Mouse (Mus musculus): ENCODE results near the gene A830005F24Rik.
"Not testable (repeated sequence)": the region's sequence is repeated elsewhere in the genome, so short reads cannot be mapped to it uniquely, and the experiment has no call there.

Gene A830005F24Rik

DNA sequence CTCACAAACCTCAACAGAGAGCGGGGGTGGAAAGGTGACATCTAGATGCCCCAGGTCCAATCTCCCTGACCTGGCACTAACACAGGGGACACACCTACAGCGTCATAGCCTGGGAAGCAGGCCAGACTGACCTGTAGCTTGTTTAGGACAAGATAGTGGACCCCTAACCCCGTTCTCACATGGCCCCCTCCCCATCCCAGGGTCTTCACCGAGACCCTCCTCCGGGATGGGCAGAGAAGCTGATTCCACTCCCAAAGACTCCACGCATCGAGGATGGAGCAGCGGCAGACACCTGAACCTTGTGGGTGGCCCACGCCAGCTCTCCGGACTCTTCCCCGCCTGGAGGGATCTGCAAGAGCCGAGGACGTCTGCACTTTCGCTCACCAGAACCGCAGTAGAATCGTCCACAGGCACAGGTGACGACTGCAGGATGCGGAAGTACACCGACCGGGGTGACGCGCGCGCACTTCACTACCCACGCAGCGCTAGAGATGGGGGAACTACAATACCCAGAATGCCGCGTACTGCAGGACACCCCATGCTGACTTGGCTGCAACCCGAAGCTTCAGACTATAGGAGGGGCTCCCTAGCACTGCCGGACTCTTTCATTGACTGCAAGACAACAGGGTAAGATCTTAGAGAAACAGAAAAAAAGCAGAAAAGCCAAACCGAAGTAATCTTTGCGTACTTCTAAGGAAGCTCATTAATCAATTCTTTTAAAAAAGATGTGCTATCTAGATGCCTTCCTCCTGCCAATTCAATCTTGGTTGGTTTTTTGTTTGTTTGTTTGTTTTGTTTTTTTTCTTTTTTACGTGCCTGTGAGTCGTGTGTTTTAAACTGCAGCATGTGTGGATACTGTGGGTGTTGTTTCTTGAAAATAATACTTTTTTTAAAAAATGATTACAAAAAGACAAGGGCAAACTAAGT lies at the start of gene A830005F24Rik, which contains the start of gene Zfp169:
Gene A830005F24Rik (plus strand): TSS at position 568 of the 927 bp plus-strand sequence.
Gene Zfp169 (minus strand): TSS at position 449 of the 927 bp plus-strand sequence.
- DNase-seq (ENCODE audit: low spot score) = peak; percentile 65

DNA sequence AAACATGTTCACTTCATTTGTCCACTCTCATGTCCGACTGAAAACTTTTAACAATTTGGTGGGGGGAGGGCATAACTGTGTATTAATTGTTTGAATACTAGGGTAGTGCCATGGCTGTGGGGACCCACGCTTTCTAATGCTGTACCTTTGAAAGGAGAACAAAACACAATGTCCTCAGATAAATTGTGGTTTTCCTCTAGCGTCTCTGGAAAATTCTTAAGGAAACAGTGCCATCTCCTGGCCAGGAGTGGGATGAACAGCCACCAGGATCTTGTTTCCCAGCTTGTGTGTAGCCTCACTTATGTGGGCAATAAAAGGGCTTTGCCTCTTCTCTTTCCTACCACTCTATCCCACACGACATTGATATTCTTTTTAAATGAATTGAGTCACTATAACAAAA lies 49.2 kb upstream of the A830005F24Rik start:
- peak; percentile 78 for DNase-seq (ENCODE audit: low spot score)

DNA sequence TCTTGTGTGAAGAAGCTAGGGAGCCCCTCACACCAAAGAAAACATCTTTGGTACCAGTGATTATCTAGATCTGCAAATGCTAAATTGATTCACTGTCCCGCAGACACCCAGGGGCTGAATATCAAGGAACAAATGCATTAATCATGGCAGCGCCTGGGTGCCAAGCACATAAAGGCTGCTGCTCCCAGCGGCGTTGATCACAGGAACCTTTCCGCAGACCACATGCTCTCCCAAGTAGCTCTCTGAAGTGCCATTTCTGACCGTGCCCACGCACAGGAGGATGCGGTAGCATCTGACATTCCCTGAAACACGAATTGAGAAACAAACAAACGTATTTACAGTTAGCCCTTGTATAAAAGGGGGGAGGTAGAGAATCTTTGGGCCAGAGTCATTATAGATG lies 47.2 kb upstream of the A830005F24Rik start:
- DNase-seq (ENCODE audit: low spot score) = no peak

DNA sequence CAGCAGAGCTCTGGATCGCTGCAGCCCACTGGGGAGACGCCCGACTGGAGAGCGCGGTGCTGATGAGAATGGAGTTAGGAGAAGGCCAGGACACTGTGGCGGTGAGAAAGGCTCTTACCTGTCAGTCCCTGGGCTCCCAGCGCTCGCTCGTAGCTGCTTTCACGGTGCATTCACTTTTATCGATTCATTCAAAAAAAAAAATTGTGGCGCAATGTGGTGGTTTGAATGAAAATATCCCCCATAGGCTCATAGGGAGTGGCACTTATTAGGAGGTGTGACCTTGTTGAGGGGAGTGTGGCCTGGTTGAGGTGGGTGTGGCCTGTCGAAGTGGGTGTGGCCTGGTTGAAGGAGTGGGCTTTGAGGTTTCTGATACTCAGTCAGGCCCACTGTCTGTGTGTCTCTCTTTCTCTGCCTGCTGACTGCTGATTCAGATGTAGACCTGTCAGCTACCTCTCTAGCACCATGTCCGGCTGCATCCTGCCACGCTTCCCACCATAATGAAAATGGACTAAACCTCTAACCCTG lies 44.7 kb upstream of the A830005F24Rik start:
- DNase-seq (ENCODE audit: low spot score) = no peak

DNA sequence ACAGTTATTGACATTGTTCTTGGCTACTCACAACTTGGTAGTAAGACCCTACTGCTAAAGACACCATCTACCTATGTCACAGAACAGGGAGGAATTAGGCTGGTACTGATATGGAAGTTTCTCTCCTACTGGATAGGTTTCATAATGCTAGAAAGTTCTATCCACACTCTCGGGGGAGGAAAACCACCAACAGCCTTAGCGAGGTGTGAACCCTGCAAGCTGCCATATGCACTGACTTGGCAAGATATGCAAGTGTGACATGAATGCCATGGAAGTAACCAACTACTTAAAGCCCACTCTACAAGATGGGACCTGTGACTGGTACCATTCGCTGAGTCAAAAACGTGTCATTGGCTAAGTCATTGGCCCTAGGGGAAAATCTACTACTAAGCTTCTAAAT lies 29.8 kb upstream of the A830005F24Rik start:
- DNase-seq (ENCODE audit: low spot score) = no peak

DNA sequence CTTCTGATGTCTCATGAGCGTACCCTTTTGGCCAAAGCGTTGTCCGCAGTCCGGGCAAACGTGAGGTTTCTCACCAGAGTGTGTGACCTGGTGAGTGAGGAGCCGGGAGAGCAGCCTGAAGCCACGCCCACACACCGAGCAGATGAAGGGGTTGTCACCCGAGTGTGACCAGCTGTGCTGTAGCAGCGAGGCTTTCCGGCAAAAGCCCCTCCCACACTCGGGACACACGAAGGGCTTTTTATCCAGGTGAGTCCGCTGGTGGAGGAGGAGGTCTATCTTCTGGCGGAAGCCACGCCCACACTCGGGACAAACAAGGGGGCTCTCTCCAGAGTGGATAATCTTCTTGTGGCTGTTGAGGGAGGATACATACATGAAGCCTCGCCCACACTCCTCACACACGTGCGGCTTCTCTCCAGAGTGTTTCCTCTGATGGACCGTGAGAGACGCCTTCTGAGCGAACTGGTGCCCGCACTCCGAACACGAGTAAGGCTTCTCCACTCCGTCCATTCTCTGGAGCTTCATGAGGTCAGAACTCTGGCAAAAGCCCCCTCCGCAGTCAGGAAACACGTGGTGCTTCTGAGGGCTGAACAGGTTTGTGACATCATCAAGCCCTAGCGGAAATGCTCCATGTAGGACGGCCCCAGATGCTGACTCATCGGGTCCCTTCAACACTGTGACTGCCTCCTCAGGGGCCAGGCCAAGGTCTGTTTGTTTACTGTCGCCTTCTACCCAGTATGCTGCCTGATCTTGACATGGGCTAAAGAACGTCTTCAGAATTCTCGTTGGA lies 22.8 kb upstream of the A830005F24Rik start:
- DNase-seq (ENCODE audit: low spot score) = no peak

DNA sequence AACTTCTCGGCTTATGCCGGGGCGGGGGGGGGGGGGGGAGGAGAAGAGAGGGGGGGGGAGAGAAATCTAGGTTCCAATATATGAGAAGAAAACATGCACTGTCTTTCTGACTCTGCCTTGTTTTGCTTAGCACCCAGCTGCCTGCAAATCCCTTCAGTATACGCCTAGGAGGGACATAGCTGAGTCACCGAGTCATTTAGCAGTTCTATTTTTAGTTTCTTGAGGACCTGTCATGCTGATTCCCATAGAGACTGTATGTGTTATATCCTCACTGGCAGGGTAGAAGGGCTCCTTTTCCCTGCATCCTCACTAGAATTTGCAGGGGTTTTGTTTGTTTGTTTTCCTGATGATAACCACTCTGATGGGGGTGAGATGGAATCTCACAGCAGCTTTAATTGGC lies 20.2 kb upstream of the A830005F24Rik start:
- DNase-seq (ENCODE audit: low spot score) = no peak

DNA sequence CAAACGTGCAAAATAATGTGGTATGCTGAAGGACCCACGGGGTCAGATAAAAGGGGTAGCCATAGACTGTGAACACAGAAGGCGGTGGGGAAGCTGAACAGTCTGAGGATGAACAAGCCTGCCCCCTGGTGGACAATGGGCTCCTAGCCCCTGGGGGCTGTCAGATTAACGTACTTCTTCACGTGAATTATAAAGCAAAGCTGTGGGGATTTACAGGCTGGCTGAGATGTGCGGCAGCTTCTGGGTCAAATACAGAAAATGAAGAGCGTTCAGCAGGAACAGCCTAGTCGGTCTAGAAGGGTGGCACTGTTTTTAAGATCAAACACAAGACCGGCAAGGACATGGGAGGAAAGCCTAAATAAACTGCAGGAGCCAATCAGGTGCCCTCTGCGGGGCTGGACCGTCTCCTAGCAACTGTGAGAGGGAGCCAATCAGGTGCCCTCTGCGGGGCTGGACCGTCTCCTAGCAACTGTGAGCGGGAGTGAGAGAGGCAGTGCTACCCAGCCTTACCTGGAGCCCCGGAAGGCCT lies 15.6 kb upstream of the A830005F24Rik start:
- DNase-seq (ENCODE audit: low spot score) = peak; percentile 45

DNA sequence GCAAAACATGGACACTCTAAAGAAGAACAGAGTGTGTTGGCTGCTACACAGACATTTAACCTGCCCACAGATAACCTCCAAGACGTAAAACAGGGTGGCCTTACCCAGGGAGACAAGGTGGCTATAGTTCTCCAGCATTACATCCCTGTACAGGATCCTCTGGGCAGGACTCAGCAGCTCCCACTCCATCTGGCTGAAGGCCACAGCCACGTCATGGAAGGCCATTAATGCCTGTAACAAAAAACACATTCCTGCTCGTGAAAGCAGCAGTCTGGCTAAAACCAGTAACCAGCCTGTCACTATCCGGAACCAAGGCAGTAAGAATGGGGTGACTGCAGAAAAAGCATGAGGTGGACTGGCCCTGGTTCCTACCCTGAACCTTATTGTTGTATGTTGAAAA lies 14.7 kb upstream of the A830005F24Rik start:
- peak; percentile 63 for DNase-seq (ENCODE audit: low spot score)

DNA sequence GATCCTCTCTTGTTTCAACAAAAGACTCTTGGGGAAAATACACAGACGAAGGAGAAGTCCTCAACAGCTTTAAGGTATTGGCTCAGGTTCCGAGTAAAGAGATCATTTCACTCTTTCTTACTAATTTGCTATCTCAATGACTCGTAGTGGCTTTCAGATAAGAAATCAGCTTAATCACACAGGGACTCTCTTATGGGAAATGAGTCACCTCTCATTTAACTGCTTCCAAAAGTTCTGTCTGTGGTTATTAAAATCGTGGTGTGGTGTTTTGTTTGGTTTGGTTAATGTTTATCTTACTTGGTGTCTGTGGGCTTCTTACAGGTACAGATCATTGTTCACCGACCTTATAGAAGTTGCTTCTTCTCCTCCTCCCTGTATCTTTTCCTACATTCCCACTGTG lies 10.9 kb upstream of the A830005F24Rik start:
- DNase-seq (ENCODE audit: low spot score) = no peak

DNA sequence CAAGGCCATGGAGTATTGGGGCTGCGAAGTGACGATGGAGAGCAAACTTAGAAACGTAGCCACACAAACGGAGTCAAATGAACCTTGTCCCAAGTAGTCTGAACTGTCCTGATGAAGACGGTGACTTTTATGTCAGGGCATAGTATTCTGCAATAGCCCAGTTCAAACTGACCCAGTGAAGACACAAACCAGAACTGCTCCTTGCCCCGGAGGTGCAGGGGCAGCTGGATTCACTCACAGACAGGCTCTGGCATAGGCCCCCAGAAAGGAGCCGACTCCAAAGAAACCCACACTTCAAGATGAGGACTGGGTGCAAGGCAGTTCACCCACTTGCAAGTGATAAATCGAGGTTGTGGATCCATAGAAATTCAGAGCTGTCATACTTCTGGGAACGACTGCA lies 4.7 kb upstream of the A830005F24Rik start:
- DNase-seq (ENCODE audit: low spot score) = no peak

DNA sequence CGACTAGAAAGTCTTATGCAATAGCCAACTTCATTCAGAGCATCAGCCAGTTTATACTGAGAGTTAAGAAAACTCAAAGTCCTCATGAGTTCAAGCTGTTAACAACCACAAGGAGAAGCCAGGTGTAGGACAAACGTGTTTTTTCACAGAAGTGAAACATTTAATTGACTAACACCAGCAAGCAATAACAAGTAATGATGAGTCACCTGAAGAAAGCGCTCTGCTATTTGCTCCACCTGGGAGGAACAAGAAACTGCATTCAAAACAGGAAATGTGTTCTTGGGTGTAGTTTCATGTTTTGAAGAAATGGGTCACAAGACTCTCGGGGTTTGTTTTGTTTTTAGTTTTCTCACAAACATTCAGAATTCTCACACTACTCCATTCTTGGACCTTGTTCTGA lies 2.5 kb downstream of the A830005F24Rik start:
- DNase-seq (ENCODE audit: low spot score) = no peak

DNA sequence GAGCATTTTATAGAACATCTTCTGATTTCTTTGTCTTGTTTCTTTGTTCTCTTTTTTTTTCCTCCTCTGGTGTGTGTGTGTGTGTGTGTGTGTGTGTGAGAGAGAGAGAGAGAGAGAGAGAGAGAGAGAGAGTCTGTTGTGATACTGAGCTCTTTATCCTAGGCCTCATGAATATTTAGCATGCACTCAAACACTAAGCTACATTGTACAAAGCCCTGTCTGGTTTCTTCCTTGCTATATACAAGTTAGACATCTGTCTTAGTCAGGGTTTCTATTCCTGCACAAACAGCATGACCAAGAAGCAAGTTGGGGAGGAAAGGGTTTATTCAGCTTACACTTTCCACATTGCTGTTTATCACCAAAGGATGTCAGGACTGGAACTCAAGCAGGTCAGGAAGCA lies 5.8 kb downstream of the A830005F24Rik start:
- DNase-seq (ENCODE audit: low spot score) = not testable (repeated sequence)

DNA sequence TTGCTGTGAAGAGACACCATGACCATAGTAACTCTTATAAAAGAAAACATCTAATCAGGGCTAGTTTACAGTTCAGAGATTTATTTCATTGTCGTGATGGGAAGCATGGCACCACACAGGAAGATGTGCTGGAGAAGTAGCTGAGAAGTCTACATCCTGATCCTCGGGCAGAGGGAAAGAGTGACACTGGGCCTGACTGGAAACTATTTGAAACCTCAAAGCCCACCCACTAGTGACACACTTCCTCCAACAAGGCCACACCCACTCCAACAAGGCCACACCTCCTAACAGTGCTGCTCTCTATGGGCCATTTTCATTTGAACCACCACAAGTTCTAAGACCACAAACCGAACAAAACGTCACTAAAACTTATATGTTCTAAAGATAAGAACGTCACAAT lies 12.4 kb downstream of the A830005F24Rik start:
- DNase-seq (ENCODE audit: low spot score) = no peak

DNA sequence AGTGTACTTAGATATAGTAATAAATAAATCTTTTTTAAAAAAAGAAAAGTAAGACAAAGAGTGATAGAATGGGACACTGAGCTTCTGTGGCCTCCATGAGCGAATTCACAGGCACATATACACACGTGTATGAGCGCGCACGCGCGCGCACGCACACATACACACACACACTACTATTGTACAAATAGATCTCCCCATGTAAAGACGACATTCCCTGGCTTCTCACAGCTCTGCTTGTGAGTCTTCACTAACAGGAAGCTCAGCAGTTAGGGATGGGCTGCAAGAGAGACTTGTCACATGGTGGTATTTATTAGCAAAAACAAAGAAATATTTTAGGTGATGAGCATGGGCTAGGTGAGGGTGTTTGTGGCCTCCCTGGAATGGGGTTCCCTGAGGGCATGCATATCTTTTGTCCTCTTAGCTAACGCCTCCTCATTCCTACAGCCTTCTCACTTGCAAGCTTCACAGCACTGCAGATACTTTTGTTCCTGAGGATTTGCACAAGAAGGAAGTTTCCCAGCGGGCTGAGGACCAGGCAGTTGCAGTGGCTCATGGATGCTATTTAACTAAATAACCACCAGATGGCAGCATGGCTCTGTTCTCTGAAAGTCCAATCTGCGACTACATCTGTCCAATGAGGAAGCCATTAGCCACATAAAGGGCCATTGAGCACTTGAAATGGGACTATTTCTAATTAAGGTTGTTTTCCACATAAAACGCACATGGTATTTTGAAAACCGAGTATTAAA lies 14.9 kb downstream of the A830005F24Rik start:
- peak; percentile 56 for DNase-seq (ENCODE audit: low spot score)

DNA sequence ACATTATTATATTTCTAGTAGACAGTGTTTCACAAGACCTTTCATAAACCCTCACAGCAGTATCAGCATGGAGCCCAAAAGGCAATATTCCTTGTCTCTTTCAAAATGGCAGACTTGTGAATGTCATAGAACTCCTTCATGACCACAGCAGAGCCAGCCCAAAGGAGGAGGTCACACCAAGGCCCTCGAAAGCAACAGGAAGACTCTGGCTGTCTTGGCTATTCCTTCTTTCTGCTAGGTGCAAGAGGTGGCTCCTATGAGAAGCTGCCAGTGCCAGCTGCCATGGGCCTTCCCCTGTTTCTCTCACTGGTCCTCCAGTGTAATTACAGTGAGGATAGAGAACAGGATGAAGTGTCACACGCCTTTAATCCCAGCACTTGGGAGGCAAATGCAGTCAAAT lies 15.7 kb downstream of the A830005F24Rik start:
- no peak for DNase-seq (ENCODE audit: low spot score)

DNA sequence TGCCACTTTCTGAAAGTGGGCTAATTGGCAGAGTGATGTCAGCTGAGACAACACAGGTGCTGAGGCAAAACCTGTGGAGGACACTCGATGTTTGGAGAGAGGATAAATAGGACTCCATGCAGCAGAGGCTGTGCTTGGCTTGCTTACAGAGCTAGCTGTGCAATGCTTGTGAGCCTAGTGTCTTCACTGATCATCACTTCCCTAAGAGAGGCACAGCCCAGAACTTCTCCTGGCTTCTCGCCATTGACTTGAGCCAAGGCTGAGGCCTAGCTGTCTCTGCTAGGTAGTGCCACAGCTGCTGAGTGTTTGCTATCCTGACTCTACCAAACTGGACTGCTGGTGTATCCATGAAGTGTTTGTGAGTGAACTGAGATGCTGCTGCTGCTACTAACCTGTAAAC lies 17.3 kb downstream of the A830005F24Rik start:
- peak; percentile 27 for DNase-seq (ENCODE audit: low spot score)

DNA sequence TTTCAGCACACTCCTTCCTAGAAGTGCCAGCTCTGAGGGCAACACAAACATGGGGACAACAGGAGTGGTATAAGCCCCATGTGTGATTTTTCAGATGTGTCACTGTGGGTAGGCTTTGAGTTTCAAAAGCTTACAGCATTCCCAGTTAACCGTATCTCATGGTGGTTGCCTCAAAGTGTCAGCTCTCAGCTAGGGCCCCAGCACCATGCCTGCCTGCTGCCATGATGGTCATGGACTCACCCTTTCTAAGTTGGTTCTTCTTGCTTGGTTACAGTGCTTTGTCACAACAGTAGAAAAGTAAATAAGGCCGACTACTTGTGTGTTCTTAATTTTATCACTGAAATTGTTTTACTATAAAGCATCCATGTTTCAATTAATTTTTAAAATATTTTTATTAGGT lies 18.1 kb downstream of the A830005F24Rik start:
- DNase-seq (ENCODE audit: low spot score) = no peak

DNA sequence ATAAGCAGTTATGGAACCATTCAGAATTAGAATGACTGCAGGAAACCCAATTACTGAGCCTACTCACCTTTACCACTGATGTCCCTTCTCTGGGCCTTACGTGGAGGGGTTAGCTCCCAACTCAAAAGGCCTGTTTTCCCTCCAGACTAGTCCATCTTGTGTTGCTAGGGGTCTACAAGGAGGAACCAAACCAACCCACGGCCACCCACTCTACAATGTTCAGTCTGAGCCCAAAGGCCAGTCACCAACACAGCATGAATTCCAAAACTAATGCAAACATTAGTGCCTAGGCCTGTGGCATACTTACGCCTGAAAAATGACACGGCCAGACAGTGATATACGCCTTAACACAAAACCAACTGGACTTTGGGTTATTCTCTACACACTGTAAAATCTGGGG lies 20.1 kb downstream of the A830005F24Rik start:
- DNase-seq (ENCODE audit: low spot score) = no peak

DNA sequence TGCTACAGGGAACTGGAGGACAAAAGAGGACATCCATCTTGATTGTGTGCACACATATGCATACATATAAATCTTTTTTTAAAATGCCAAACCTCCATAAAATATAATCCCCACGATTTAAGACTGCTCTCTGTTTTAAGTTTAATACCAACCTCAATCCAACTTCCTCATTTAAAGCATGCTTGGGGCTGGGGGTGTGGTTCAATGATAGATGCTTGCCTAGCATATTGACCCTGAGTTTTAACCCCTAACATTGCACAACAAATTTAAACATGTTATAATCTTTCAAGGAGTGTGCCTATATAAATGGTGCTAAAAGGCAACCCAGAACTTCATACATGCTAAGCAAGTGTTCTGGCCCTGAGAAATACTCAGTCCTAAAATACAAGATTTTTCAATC lies 27.1 kb downstream of the A830005F24Rik start:
- DNase-seq (ENCODE audit: low spot score) = no peak

DNA sequence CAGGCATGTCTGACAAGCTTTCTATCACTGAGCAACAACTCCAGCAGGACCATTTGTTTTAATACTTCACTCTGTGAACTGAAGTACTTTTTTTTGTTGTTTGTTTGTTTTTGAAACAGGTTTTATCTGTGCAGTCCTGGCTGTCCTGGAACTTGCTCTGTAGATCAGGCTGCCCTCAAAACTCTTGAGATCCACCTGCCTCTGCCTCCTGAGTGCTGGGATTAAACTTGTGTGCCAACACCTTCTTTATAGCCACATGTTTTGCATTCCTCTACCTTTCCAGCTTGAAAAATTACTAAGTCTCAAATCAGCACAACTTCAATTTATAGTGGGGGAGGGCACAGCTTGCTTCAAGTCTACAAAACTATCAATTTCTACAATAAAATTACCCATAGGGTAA lies 31.0 kb downstream of the A830005F24Rik start:
- no peak for DNase-seq (ENCODE audit: low spot score)

DNA sequence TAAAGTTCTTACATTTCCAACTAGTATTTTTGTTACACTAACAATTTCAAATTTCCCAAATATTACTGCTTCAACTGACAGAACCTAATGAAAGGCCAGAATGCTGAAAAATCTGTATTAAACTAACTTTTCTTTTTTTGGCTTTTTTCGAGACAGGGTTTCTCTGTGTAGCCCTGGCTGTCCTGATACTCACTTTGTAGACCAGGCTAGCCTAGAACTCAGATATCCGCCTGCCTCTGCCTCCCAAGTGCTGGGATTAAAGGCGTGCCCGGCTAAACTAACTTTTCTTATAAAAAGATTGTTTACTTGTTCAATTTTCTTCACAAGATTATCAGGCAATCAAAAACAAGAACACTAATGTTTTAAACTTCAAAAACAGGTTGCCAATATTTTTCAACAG lies 31.5 kb downstream of the A830005F24Rik start:
- DNase-seq (ENCODE audit: low spot score) = no peak
